Mouse (Mus musculus): ENCODE results near the gene Cisd1.

DNA sequence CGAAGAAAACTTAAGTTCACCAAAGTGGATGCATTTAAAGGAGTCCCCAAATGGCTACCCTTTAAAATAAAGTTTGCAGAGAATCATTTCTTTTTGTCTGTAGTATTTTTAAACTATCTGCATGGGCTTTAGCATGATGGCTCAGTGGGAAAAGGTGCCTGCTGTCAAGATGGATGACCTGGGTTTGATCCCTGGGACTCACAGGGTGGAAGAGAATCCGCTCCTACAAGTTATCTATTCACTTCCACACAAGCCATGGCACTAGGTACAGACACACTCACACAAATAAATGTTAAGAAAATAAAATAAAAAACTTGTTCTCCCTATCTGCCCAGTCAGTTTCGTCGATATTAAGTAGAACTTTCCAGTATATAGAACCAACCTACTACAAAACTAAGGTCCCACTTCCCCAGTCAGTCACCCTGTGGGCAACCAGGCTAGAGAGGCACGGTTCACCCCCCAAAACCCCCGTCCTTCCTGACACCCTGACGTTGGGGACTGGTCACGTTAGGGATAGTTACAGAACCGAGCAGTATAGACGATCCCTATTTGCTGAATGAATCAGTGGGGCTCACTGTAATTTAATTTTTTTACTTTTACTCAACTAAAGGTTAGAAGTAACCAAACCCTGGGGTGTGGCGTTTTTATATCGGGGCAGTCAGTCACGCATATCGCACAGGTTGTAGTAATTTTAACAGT is 1.0 kb downstream of the Cisd1 start:
- TF ChIP-seq CTCF (IDR thresholded peaks at IDR 0.05; ENCODE audit: low read depth, low read length) (no peak), POLR2A (IDR thresholded peaks at IDR 0.05; ENCODE audit: borderline replicate concordance, low read depth, low read length) (no peak)

Measured in bone marrow macrophage, adult 2 months (primary cell).